Mouse (Mus musculus): ENCODE results near the gene Dlk2.

DNA sequence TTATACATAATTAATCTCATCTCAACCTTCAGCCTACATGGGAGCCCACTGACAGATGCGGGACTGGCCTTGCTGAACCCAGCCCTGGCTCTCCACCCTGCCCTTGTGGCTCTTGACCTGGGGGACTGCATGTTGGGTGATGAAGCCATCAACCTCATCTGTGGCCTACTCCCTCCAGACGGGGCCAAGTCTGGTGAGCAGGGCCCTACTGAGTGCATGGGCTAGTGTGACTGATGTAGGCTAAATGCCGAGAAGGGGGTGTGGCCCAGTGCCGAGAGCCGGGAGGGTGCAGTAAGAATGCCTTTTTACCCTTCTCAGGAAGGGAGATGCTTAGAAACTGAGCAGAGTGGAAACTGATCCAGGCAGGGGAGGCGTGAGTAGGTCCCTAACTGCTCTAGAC is 42.1 kb upstream of the Dlk2 start:
- TF ChIP-seq CTCF (IDR thresholded peaks at IDR 0.05; ENCODE audit: borderline replicate concordance, control insufficient read depth, extremely low read depth, insufficient read depth, low read length, poor library complexity) = no peak
- TF ChIP-seq POLR2A (IDR thresholded peaks at IDR 0.05; ENCODE audit: control insufficient read depth, extremely low read depth, insufficient read depth, low read length, poor library complexity) = no peak

Measured in thymus, adult 2 months (tissue).